Mouse (Mus musculus) CD4-positive, CD25-positive, alpha-beta regulatory T cell, adult 4 months (primary cell): ENCODE data around the gene Rassf5. TPM values are rescaled to one million over a fixed set of nuclear protein-coding genes. Genes with fewer than 3 reads are reported as not detected.
"Not testable (repeated sequence)": the region's sequence is repeated elsewhere in the genome, so short reads cannot be mapped to it uniquely, and the experiment has no call there.

Source experiments
- ATAC-seq: one replicate; pipeline ENCODE4 v1.8.0; 2017
- polyA plus RNA-seq, 2 experiments: library from polyadenylated mRNA; unstranded; fragments of 100-300 nt; shearing (Covaris generic); gene quantifications; one replicate each; pipeline ENCODE4 v1.2.1; 2017

Gene Rassf5
- polyA plus RNA-seq, 2 experiments from 2014 or later: 330 to 423 TPM

DNA sequence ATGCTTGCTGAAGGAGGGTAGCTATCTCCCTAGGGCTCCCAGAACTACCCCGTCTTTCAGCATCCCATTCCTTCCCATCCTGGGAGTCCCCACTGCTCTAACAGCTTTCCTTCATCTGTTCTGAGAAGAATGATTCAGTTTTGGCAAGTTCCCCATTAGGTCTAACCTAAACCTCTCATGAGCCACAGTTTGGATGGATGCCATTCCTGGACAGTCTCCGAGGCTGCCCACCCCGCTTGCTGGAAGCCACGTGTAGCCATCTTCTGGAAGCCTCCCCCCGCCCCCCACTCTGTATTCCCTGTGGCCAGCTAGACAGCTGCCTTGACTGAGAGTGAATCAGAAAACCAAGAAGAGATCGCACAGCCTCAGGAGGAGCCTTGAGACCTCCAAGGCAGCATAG lies 12.2 kb upstream of the Rassf5 start:
- no peak for ATAC-seq

DNA sequence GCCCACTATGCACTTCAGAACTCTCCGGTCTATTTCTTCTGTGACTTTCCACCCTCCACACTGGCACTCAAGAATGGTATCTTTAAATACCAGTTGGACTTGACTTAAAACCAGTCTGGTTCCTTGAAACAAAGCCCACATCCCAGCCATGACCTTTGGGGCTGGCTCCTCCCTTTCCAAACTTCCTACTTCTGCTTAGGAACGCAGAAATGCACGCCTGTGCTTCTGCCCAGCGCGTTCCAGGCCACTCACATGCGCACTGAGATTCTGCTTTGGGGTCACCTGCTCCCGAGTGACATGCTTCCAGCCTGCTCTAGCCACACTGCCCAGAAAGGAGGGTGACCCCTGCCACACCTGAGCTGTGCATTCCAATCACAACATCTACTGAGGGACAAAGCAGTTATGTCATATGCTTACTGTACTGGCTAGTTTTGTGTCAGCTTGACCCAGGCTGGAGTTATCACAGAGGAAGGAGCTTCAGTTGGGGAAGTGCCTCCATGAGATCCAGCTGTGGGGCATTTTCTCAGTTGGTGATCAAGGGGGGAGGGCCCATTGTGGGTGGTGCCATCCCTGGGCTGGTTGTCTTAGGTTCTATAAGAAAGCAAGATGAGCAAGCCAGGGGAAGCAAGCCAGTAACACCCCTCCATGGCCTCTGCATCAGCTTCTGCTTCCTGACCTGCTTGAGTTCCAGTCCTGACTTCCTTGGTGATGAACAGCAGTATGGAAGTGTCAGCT lies 7.6 kb upstream of the Rassf5 start:
- ATAC-seq: not testable (repeated sequence)

DNA sequence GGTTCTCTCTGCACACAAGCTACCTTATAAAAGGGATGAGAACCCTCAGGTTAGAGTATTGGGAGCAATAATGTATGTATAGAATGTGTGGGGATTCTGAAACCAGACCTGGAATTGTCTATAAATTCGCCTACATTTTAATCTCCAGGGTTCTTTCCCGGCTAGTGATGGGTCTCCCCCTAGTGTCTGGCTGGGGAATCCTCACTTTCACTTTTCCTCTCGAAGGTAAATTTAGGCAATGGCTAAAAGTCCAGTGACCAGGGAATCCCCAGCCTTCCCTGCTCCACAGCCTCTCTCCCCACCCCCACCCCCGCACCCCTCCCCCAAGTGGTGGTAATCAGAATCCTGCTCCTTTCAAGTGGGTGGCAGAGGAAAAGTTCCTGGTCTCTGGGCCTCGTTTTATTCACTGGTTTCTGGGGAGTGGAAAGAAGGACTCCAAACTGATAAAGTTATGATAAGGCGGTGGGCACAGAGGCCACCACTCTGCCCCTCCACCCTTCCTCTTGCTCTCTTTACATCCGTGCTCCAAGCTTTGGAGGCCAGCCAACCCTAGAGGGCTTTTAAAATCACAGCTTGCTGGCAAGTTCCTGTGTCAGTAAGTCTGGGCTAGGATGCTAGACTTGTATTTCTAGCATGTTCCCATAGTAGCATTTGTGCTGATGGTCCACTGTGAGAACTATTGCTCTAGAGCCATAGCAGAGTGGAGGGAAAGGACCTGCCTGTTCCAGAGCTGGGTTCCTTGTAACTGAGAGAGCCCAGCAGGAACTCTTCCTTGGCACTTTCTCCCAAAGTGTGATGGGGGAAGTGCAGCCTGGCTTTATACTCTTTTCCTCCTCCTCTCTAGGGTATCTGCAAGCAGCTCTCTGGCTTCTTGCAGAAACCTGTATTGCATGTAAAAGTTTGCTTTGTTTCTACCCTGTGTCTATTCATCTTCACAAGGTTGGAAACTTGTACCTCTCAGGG lies 1.7 kb upstream of the Rassf5 start:
- no peak for ATAC-seq

DNA sequence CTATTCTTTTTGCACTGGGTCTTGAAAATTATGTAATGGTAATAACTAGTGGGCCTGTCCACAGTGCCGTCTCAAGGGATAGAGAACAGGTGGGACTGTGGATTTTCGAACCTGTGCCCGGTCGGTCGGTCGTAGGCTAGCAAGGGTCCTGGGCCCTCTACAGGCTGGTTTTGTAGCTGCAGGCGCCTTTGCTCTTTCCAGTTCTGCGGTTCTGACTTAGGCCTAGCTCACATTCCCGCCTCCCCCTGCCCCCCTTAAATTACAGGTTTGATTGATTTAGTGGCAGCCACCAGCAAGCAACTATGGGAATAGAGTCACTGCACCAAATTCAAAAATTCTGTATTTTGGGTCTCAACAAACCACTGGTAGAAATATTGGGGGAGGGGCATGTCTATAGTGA lies 868 bp upstream of the Rassf5 start:
- ATAC-seq: peak; percentile 59

DNA sequence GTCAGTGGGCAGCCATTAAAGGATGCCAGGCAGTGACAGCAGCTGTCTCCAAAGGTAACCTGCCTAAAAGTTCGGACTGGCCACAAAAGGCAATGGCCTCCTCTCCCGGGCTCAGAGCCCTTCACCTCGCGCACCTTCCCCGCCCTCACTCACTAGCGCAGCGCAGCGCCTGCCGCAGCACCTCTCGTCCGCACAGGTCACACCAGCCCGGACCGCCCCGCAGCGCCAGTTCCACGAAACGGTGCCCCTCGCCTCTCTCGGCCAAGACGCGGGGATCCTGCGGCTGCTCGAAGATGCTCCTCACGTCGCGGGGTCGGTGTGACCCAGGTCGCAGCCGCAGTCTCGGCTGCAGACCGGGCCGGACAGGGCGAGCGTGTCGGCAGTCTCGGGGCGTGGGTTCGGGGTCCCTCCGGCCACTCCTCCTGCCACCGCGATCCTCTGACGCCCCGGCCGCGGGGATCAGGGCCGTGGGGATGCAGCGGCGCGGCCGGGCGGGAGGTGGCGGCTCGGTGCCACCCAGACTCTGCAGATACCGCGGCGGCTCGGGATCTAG lies 446 bp downstream of the Rassf5 start:
- peak; percentile 18 for ATAC-seq

DNA sequence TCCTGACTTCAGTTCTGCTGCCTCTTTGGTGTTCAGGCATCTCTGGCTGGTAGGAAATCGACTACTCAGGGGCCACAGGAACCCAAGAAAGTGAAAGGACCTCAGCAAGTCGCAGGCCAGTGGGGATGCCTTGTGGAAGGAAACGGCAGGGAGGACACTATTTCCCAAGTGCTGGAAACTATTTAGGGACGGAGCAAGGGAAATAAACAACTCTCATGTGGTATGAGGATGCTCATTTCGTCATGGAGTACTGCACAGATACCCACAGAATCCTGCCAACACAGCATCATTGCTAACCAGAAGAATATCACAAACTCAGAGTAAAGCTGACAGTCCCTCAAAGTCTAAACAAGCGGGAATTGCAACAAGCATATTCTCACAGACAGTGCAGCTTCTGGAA lies 2.1 kb downstream of the Rassf5 start:
- no peak for ATAC-seq

DNA sequence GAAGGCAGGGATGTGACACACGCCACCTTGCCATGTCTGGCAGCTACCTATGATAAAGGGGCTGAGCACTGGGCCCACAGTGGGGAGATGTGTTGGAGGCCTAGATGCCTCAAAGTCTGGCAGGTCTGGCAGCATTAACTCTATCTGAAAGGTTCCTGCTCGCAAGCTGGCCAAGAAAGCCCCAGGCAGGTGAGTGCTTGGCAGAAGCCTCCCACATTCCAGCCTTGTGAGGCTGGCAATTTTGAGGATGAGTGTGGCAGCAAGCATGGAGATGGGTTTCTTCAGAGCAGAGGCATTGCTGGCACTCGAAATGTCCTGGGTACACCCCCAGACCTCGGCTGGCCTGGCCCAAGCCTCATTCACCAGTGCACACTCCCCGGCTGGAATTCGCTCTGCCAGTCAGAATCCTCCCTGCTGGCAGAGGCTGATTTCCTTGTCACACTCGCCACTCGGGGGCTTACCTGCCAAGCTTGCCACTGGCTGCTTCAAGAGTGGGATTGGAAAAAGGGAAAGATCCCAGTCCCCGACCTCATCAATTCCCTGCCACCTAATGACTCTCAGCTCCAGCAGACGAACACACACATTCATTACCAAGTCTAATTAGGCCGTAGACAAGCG lies 5.4 kb downstream of the Rassf5 start:
- ATAC-seq: no peak

DNA sequence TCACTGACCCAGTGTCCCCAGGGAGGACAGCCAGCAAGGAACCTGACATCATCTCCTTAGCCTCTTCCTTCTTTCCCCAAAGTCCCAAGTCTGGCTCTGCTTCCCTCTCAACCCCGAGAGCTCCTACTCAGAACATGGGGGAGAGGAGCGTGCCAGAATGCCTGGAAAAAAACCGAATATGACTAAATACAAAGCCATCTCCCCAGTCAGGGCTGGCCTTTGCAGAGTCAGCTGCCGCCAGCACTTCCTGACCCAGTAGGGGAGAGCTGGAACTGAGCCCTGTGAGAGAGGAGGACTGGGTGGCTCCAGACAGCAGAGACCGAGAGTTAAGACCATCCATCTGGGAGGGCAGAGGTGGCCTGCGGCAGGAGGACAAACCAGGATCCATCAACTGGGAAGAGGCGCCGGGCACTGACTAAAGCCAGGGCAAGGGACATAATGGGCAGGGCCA lies 6.1 kb downstream of the Rassf5 start:
- ATAC-seq: no peak

DNA sequence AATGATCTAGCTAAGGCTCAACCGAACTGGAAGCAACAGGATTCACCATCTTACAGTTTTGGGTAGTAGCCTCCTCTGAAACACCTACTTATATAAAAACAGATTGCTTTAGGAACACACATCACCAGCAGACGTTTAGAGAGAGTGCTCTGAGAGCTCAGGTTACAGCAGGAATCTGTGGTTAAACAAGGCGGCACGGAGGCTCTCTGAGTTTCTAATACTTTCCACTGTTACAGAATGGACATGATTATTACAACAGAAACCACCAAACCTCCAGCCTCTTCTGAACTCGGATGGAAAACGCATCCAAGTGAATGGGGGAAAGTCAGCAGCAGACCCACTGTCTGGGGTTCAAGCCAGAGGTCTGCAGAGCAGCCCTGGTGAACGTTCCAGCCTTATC lies 9.0 kb downstream of the Rassf5 start:
- ATAC-seq: no peak

DNA sequence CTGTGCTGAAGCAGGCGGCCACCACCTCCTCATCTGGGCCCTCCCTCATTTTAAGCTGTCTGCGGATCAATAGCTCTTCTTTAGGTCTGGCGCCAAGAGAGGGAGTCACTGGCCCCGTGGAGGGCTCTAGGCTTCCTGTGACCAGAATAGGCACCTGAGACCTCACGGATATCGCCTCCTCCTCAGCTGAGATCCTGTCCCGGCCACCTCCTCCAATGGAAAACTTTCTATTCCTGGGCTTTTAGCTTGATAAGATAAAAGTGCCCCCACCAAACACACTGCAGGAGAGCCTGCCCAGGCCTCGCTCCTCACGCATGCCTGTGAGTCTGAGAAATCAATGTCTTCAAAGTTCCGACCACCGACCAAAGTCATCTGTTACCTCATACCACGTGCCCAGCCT lies 11.5 kb downstream of the Rassf5 start:
- ATAC-seq: no peak

DNA sequence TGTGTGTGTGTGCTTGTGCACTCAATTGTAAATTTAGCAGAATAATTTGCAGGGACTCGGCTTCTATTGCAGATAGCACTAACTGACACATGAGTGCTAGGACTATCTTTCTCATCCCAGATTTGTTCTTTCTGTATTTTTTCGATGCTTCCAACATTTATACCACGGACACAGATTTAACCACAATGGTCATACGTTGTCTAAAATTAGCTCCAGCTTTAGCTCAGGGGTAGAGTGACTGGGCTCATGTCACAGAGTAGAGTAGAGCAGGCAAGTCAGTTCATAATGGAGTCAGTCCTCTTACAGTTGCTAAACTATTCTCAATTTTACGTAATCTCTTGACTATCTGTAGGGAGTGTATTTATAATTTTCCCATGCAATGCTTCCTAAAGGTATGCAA lies 16.4 kb downstream of the Rassf5 start:
- no peak for ATAC-seq

DNA sequence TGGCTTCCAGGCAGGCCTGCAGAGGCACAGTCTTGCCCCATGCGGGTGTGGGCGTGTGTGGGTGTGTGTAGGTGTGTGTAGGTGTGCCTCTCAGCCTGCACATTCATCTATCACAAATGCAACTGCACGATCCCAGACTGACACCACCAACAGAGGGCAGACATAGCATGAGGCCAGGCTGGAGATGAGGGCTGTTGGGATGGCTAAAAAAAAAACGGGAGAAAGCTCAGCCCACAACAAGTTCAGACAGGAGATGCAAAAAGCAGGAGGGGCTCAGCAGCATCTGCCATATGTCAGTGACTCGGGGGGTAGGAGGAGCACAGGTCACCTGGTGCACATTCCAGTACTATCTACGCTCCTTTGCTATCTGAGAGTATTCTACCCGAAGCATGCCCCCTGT lies 16.8 kb downstream of the Rassf5 start:
- ATAC-seq: no peak

DNA sequence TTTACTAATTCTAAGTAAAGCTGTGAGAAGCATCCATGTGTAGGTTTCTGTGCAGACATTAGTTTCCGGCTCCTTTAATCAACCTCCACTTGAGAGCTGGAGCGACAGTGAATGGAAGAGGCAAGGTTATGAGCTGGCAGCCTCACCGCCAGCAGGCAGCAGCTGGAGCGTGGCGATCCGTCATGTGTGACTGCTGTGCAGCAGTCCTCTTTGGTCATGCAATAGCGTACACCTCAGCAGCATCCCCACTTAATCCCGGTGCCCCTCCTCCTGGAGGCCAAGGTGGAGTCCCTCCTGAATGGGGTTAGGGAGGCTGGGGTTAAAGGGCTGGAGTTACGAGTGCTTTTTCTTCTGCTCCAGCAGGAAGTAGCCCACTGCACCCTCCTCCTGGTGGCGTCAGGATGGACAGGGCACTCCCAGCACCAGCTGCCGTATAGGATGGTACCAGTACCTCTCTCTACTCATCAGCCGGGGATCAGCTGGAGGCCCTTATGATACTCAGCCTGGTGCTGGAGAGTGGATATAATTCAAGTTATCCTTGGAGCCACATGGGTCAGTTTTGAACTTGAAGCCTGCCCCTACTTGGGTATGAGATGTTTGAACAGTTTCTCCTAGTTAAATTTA lies 20.1 kb downstream of the Rassf5 start:
- ATAC-seq: no peak

DNA sequence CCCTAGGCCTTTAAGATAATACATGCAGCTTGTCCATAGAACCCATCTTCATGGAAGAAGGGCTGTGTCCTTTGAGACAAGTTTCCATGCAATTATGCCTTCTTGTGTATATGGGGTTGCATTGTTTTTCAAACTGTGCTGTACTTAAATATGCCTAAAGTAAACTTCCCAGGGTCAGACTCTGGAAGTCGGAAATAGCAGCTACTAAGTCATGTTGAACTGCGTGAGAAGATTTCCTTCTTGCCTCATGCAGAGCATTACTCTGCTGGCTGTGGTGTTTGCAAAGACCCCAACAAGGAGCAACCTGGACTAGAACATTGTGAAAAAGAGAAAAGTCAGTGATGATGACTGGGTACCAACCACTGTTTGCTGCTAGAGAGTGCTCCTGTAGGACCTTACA lies 21.7 kb downstream of the Rassf5 start:
- no peak for ATAC-seq

DNA sequence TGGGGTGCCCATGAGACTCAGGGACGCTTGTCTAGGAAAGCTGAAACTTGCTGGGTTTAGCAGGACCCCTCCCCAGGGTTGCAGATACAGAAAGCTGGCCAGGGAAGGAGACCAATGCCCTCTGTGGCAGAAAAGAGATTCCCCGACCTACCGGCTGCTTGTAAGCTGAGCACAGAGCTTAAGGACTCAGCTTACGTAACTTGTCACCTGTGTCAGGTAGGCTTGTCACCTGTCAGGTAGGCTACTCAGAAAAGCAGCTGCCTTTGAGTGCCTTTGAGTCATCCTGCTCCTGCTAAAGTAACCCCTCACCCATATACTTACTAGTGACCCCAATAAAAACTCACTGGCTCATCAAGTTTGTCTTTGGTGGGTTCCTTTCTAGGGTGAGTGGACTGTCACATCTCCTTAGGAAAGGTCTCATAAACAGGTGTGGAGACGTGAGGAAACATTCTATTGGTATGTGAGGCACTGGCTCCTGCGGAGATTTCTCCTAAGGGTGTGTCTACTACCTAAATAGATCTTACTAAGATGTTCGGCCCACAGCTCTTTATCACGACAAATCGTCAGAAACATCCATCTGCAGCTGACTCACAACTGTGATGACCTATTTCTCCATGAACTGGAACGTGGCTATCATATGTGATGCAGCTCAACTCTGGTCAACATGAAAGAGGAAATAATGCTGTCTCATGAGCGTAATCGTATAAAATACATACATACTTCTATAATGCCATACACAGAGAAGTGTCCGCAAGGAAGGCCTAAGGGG lies 23.1 kb downstream of the Rassf5 start:
- no peak for ATAC-seq

DNA sequence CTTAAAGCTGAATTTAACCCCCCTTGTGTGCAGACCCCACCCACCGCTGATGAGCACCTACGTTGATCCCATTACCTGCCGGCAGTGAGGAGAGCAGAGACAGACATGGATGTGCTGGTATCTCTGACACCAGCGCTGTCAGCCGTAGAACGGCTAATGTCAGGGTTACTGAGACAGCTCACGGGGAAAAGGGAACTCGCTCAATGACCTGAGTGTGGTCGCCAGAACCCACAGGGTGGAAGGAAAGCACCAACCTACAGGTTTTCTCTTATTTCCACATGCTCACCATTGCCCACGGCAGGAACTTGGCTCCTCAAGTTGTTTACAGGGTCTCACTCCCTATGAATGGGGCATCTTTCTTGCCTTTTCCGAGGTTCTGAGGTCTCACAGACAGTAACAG lies 26.1 kb downstream of the Rassf5 start:
- no peak for ATAC-seq

DNA sequence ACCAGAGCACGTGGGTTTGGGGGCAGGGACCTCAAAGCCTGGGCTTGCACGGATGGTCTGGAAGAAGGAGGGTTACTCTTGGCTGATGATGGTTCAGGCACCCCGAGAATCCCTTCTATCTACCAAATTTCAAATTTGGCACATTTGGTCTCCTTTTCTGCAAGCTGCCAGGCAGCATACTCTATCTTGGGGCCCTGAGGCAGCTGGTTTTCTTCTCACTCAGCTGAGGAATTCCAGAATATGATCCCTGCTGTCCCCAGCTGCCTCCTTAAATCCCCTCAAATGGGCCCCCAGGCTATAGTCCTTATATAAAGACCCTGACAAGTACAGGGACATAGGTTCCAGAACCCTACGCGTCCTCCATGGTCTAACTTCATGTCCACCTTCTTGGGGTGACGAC lies 31.7 kb downstream of the Rassf5 start:
- no peak for ATAC-seq

DNA sequence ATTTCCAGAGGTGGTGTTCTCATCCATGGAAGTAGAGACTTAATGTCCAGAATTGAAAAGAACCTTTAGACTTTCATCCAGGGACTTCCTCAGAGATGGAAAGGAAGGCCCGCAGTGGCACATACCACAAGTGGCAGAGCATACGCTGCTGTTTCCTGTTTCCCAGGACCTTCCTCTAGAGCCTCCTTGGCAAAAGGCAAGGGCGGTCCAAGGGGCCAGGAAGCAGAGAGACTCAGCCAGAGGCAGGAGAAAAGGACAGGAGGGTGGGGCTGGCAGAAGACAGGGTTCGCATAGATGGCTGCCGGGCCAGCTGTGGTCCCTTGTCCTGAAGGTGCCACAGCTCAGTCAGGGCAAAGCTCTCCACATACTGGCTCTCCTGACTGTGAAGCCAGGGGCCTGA lies 32.1 kb downstream of the Rassf5 start:
- ATAC-seq: no peak

DNA sequence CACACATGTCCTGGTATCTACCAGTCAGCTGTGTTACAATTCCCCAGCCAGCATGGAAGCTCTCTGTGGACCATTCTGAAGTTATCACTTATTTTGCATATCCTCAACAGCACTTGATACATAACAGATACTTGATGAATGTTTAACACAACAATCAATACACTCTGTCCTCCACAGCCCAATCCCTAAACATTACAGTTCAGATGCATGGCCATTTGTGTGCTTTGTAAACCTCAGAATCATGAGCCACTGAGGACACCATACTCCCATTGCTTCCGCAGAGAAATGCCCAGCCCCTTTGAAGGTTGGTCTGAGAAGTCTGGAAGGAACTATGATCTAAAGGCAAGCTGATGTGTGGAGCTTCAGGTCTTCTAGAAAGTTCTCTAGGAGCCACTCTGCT lies 33.4 kb downstream of the Rassf5 start:
- ATAC-seq: no peak

DNA sequence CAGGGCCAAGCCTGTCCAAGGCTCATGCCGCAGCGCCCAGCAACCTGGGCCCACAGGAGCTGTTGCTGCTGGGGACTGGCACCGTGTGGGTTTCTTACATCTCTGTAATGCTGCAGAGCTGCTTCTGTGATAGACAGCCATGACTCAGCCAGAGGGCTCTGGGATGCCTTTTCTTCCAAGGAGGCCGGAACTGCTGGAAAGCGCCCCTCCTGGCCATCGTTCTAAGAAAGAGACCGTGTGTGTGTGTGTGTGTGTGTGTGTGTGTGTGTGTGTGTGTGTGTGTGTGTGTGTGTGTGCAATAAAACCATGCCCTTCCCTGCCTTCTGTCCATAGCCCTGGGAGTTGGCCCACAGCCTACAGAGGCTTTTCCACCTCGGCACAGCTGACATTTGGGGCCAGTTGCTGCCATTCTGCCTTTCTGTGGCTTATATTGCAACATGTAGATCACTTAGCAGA lies 35.1 kb downstream of the Rassf5 start:
- ATAC-seq: no peak

DNA sequence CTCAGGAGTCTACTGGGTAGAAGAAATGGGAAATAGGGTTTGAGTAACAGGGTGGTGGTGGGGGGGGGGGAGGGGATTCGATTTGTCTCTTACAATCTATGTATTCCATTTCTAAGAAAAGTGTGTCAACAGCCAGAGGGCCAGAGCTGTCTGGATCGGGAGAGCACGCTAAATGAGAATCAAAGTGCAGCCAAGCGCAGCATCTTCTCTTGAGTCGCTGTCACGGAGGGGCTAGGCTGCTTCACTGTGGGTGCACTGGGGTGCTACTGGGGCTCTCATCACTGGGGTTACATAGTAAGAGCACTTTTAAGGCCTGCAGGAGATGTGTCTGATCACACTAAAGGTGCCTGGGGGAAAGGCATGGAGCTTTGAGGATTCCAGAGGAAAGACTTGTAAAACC lies 36.3 kb downstream of the Rassf5 start:
- no peak for ATAC-seq

DNA sequence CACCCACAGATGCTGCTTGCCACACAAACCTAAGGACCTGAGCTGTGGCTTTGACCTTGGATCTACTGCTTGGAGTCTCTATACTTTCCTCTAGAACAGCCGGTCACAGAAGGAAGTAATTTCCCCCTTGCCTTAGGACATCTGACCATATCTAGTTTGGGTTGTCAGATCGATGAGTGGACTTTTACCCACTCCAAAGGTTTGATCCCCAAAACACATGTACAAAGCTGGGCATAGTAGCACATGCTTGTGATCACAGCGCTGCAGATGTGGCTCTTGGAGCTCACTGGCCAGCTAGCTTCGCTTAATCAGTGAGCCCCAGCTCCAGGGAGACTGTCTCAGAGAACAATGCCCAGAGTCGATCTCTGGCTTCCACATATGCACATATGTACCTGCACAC lies 37.0 kb downstream of the Rassf5 start:
- ATAC-seq: no peak
